Mouse (Mus musculus): Measurements from ENCODE around the gene Igsf9. TPM values are rescaled to one million over a fixed set of nuclear protein-coding genes. Genes with fewer than 3 reads are reported as not detected.

The Igsf9 gene
- total RNA-seq, 2 experiments from 2014 or later, result 10.9 to 15.2 TPM

- intact Hi-C loops (cut with DNase I), result no loop called here
- no peak for DNase-seq (ENCODE audit: low spot score in 2 of 2)
These were observed 19.1 kb upstream of the Igsf9 start for GRCm38 (mm10) chr1:172462534-172462933.

GRCm38 (mm10) chr1:172463387-172464333 is 17.9 kb upstream of the Igsf9 start:
- DNase-seq (ENCODE audit: low spot score in 2 of 2), result no peak
- intact Hi-C loops (cut with DNase I), result no loop called here

DNA sequence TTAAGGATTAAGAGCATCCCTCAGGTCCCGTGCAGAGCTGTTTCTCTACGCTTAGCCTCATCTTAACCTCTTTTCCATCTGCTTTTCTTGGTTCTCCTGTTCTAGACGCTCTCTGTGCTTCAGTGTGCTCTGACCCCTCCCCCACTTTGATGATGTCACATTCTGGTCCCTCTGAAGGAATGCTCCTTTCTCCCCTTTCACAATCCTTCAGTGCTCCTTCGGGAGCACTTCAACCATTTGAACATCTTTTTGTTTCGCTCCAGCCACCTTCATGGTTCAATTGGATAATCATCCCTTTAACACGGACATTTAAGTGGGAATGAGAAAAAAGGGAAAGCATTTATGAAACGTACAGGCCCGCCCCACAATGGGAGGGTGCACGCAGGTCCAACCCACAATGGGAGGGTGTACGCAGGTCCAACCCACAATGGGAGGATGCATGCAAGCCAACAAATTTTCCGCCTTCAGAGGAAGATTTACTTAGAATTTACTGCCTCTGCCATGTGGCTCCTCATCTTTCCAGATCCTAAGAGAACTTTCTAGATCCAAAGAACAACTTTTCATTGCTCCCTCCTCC is 13.2 kb upstream of the Igsf9 start:
- intact Hi-C loops (cut with DNase I), result no loop called here
- no peak for DNase-seq (ENCODE audit: low spot score in 2 of 2)

GRCm38 (mm10) chr1:172469373-172469772 is 12.2 kb upstream of the Igsf9 start:
- intact Hi-C loops (cut with DNase I), result no loop called here
- DNase-seq (ENCODE audit: low spot score in 2 of 2), result no peak

DNA sequence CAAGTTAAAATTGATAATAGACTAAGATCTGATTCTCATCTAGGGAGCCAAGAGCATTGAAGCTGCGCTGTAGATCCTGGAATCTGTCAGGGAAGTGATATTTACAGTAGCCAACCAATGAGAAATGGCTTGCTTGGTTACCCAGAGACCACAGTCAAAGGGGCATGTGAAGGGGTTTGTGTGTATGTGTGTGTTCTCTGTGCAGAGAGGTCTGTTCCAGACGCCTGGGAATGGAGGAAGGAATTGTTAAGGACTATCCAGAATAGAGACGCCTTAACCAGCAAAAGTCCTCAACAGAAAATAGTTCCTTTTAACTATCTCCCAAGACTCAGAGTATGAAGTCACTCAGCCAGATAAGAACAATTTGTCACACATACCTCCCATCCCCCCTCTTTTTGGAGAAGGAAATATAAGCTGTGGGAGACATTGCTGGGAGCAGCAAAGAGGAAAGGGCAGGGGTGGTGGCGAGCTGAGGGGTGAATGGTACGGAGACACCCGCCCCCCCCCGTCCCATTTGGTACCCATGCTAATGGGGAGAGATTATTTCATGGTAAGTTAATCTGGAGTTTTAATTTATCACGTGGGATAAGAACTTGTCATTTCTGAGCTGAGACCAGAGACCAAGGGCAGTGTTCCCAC is 11.7 kb upstream of the Igsf9 start:
- no peak for DNase-seq (ENCODE audit: low spot score in 2 of 2)
- intact Hi-C loops (cut with DNase I), result no loop called here

- intact Hi-C loops (cut with DNase I), result no loop called here
- no peak for DNase-seq (ENCODE audit: low spot score in 2 of 2)
These were observed 8.7 kb upstream of the Igsf9 start for GRCm38 (mm10) chr1:172472909-172473308.

DNA sequence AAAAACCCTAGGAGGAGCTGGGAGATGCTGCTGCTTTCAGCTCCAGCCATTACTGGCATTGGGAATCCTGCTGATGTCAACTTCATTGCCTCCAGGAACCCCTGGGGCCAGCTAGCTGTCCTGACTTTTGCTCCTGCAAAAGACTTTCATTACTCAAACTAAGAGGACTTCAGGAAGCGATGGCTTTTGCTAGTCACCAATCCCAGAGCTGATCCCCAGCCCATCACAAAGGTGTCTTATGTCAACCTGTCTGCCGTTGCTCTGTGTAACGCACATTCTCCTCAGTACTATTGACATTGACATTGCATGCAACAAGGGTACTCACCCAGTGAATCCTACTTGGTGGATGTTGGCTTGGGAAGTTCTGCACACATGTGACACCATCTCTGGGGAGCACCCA is 7.4 kb upstream of the Igsf9 start:
- intact Hi-C loops (cut with DNase I), result no loop called here
- no peak for DNase-seq (ENCODE audit: low spot score in 2 of 2)

GRCm38 (mm10) chr1:172475054-172475741 is 6.4 kb upstream of the Igsf9 start, which contains the start of gene Slamf9:
Slamf9 (plus strand) TSS chr1:172475358.
- DNase-seq (ENCODE audit: low spot score in 2 of 2), result peak in 1 of 2 experiments; percentile 53
- intact Hi-C loops (cut with DNase I), result no loop called here

GRCm38 (mm10) chr1:172478020-172478419 is 3.6 kb upstream of the Igsf9 start:
- intact Hi-C loops (cut with DNase I), result no loop called here
- DNase-seq (ENCODE audit: low spot score in 2 of 2), result no peak

GRCm38 (mm10) chr1:172480376-172480775 is 1.2 kb upstream of the Igsf9 start:
- intact Hi-C loops (cut with DNase I), result no loop called here
- no peak for DNase-seq (ENCODE audit: low spot score in 2 of 2)

DNA sequence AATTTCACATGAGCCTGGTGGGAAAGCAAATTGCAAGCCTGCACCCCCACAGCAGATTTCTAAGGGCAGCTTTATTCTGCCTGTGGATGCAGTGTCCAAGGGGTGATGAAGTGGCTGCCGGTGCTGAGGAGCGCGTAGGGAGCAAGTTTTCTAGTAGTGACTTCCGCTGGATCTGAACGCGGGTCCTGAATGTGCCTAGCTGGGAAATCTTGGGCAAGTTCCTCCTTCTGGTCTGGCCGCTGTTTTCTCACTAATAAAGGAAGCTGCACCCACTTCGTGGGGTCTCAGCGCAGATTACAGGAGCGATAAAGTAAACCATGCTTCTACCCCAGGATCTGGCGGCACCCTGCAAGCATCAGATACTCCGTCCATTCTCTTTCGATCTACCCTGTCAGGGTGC is 477 bp upstream of the Igsf9 start:
- no peak for DNase-seq (ENCODE audit: low spot score in 2 of 2)
- intact Hi-C loops (cut with DNase I), result no loop called here

DNA sequence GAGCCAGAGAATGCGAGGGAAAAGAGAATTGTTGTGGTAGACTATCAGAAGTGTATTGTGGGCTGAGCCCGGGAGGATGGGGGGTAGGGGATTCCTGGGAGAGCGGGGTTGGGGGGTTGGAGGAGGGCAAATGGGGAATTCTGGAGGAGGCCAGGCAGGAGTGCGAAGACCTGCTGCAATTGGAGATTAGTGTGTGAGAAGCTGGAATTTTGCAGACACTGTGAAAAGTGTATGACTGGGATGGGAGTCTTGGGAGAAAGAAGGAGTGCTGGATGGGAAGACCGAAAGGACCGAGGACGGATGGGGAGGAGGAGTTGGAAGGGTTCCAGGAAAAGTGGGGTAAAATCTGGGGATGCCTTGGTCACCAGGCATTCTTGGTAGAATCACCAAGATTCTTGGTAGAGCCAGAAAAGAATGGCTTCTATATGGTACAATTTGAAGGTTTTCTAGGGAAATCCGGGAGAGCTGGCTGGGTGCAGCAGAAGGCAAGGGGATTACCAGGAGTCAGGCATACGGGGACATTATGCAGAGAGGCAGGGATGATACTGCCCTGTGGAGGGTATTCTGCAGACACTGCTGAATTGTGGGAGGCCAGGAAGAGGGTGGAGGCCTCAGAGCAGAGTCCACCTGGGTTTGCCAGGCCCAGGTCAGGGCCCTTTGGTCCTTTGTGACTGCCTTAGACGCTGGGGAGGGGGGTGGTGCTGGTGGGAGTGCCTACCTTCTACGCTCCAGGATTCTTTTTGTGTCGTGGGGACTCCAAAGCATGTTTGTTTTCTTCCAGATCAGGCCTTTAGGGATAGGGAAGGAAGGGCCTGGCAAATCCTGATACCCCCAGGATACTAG is 1.2 kb downstream of the Igsf9 start:
- no peak for DNase-seq (ENCODE audit: low spot score in 2 of 2)
- intact Hi-C loops (cut with DNase I), result no loop called here

GRCm38 (mm10) chr1:172483361-172483660 is 1.7 kb downstream of the Igsf9 start:
- DNase-seq (ENCODE audit: low spot score in 2 of 2), result no peak
- intact Hi-C loops (cut with DNase I), result no loop called here

- intact Hi-C loops (cut with DNase I), result no loop called here
These were observed 2.6 kb downstream of the Igsf9 start for GRCm38 (mm10) chr1:172484236-172484635.

GRCm38 (mm10) chr1:172484671-172485070 is 3.1 kb downstream of the Igsf9 start:
- intact Hi-C loops (cut with DNase I), result loop anchor here (5.0 kb wide), 1 partner anchor 148 kb away; the partner anchor contains the start of gene Dusp23
- DNase-seq (ENCODE audit: low spot score in 2 of 2), result no peak

More at GRCm38 (mm10) chr1:172484236-172484635, 2.6 kb downstream of the Igsf9 start:
- no peak for DNase-seq (ENCODE audit: low spot score in 2 of 2)

- no peak for DNase-seq (ENCODE audit: low spot score in 2 of 2)
These were observed 4.2 kb downstream of the Igsf9 start for GRCm38 (mm10) chr1:172485821-172486220.

GRCm38 (mm10) chr1:172486236-172486635 is 4.6 kb downstream of the Igsf9 start:
- DNase-seq (ENCODE audit: low spot score in 2 of 2), result no peak
- intact Hi-C loops (cut with DNase I), result loop anchor here (5.0 kb wide), 1 partner anchor 146 kb away; the partner anchor contains the start of gene Dusp23

More at GRCm38 (mm10) chr1:172485821-172486220, 4.2 kb downstream of the Igsf9 start:
- intact Hi-C loops (cut with DNase I), result loop anchor here (5.0 kb wide), 1 partner anchor 146 kb away; the partner anchor contains the start of gene Dusp23

DNA sequence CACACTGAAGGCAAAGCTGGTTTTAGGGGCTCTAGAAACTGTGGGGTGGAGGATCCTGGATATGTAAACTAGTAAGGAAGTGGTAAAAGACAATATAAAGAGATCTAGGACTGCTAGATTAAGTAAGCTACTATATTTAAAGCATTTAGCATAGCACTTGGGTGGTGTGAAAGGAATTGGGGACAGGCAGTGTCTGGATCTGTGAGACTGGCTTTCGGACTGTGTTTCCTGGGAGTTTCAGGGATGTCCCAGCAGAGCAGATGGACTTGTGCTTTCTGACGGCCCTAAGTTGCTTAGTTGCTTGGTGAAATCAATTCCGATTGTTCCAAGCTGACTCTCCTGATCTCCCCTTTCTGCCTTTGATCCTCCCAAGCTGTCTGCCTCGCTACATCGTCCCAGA is 5.1 kb downstream of the Igsf9 start:
- intact Hi-C loops (cut with DNase I), result loop anchor here (5.0 kb wide), 1 partner anchor 146 kb away; the partner anchor contains the start of gene Dusp23

GRCm38 (mm10) chr1:172487859-172488258 is 6.3 kb downstream of the Igsf9 start:
- DNase-seq (ENCODE audit: low spot score in 2 of 2), result no peak
- intact Hi-C loops (cut with DNase I), result loop anchor here (5.0 kb wide), 1 partner anchor 144 kb away; the partner anchor contains the start of gene Dusp23

More for the DNA sequence above, 5.1 kb downstream of the Igsf9 start:
- DNase-seq (ENCODE audit: low spot score in 2 of 2), result no peak

Measured in left cerebral cortex, postnatal 14 days (tissue).